Mouse (Mus musculus) gastrocnemius, postnatal 14 days (tissue): ENCODE measurements around the gene Haus5. TPM values are rescaled to one million over a fixed set of nuclear protein-coding genes. Genes with fewer than 3 reads are reported as not detected.

ENCODE experiments used
- DNase-seq: peaks from one replicate; pipeline ENCODE4 v3.0.0; 2021; ENCODE audit warnings: mixed read lengths
- intact Hi-C: fragments of 180-260 bp; cut with DNase I; formaldehyde crosslinking; loops from one replicate; pipeline ENCODE4 v1.15.1; 2025; ENCODE audit warnings: low total_unique reads
- long read RNA-seq, 2 experiments: library from polyadenylated mRNA; stranded (forward); transcript quantifications; one replicate each; pipeline ENCODE4 v2.0.0; 2021
- total RNA-seq, 2 experiments: library from RNA; stranded (reverse); gene quantifications; 2 replicates each; pipeline ENCODE4 v1.2.3; 2021

The Haus5 gene
- total RNA-seq = 1 to 10 TPM; 2.8 to 2.9 TPM
- long read RNA-seq, experiment 1, partial matches to known transcripts = 0 of 4 reads
- long read RNA-seq, experiment 1, other reads (novel, unspliced or antisense) = 2 of 4 reads
- long read RNA-seq, experiment 2, partial matches to known transcripts = 0 of 2 reads
- long read RNA-seq, experiment 2, other reads (novel, unspliced or antisense) = 1 of 2 reads

DNA sequence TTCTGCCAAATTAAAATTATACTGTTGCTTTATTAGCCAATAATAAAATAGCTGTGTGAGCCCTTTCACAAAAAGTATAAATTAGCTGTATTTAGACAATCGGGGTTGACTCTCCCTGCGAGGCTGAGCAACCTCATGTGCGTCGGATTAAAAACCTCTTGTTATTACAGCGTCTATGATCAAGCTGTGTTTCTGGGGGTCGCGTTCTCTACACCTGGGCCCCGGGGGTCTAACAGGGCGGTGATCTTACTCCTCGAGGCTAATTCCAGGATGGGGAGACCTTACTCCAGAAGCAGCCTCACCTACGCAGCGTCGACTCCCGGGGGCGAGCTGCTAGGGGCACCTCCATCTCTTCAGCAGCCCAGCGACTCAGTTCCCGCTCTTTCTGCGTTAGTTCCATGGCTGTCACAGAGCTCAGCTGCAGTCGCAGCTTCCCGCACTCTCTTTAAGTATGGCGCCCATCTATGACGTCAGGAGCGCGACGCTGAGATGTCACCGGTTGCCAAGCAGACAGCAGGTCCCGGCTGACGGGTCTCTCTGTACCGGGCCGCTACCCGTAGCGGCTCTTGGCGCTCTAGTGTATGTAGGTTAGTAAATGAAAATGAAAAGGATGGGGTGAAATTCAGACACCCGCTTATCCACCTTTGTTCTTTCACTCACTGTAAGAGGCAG, at the start of gene Haus5:
TSS of gene Haus5 (minus strand) at position 466 of the 672 bp plus-strand sequence.
- intact Hi-C loops = no loop called here
- peak; percentile 87 for DNase-seq

GRCm38 (mm10) chr7:30711942-30712341, 47.1 kb upstream of the Haus5 start, which contains the start of gene Atp4a:
TSS of gene Atp4a (plus strand) at chr7:30712209.
- intact Hi-C loops = no loop called here
- no peak for DNase-seq

DNA sequence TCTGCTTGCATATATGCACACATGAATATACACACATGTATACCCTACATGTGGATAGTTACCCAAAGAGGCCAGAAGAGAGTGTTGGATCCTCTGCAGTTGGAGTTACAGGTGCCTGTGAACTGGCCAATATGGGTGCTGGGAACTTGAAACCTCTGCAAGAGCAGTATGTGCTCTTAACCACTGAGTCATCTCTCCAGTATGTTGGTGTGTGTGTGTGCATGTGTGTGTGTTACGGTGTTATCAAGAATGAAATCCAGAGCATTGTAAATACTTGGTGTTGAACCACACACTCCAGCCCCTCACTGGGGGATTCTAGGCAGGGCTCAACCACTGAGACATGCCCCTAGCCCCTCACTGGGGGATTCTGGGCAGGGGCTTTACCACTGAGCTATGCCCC, 42.6 kb upstream of the Haus5 start:
- no peak for DNase-seq
- intact Hi-C loops = no loop called here

DNA sequence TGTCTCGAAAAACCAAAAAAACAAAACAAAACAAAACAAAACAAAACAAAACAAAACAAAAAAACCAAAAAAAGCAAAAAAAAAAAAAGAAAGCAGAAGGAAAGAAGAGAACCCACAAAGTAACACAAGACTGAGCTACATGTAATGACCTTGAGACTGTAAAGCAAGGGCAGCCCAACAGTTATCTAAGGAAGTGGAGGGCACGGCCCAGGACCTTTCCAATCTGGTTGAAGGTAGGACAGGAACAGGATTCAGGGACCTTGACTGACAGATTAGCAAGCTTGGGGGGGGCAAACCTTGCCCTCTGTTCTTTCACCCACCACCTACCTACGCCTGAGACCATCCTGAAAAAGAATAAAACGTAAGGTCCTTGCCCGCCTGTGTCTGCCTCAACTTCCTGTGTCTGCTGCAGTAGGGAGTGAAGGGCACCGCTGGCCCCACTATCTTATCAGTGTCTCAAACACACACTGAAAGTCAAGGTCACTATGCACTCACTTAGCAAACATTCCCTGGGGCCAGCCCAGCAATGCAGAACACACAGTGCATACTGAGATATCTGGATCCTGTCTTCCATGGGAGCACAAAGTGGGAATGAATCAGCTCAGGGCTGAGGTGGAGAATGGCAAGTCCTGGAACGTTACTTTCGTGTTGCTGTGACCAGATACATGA, 41.6 kb upstream of the Haus5 start:
- intact Hi-C loops = no loop called here
- no peak for DNase-seq

GRCm38 (mm10) chr7:30698589-30698988, 33.8 kb upstream of the Haus5 start, which contains the start of gene 2200002J24Rik:
TSS of gene 2200002J24Rik (plus strand) at chr7:30698926.
- intact Hi-C loops = no loop called here
- DNase-seq = no peak

- intact Hi-C loops = no loop called here
- DNase-seq = no peak
Measured at GRCm38 (mm10) chr7:30698101-30698500, 33.3 kb upstream of the Haus5 start.

- intact Hi-C loops = no loop called here
- DNase-seq = no peak
Measured at GRCm38 (mm10) chr7:30688325-30688724, 23.5 kb upstream of the Haus5 start.

DNA sequence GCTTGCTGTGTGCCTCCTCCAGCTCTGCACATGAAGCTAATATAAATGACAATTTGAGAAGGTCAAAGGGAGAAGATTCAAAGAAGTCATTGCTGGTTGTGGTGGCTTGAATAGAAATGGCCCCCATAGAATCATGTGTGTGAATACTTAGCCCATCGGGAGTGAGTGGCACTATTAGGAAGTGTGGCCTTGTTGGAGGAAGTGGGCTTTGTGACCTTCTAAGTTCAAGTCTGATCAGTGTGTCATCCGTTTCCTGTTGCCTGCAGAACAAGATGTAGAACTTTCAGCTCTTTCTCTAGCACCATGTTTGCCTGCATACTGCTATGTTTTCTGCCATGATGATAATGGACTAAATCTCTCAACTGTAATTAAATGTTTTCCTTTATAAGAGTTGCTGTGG, 18.6 kb upstream of the Haus5 start:
- intact Hi-C loops = no loop called here
- DNase-seq = no peak

DNA sequence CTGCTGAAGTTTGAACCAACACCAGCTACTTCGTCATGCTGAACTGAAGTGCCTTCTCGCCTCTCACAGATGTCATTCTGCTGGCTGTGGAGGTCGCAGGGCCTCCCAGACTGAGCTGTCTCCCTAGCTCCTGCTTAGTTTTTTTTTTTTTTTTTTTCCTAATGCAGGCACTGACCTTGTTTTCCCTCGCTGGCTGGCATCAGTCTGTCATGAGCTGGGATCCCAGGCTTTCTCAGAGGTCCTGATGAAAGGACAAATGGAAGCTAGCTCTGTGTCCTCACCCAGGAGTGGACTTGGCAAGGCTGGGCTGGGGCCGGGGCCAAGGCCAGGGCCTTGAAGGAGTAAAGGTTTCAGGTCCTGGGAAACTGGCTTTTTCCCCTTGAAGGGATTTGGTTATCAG, 17.1 kb upstream of the Haus5 start:
- intact Hi-C loops = no loop called here
- DNase-seq = peak; percentile 20

- DNase-seq = peak; percentile 28
Measured at GRCm38 (mm10) chr7:30678263-30678975, 13.6 kb upstream of the Haus5 start.

GRCm38 (mm10) chr7:30671480-30671879, 6.7 kb upstream of the Haus5 start, which contains the start of gene Pmis2:
TSS of gene Pmis2 (minus strand) at chr7:30671605.
- intact Hi-C loops = no loop called here

More at GRCm38 (mm10) chr7:30678263-30678975, 13.6 kb upstream of the Haus5 start:
- intact Hi-C loops = no loop called here

DNA sequence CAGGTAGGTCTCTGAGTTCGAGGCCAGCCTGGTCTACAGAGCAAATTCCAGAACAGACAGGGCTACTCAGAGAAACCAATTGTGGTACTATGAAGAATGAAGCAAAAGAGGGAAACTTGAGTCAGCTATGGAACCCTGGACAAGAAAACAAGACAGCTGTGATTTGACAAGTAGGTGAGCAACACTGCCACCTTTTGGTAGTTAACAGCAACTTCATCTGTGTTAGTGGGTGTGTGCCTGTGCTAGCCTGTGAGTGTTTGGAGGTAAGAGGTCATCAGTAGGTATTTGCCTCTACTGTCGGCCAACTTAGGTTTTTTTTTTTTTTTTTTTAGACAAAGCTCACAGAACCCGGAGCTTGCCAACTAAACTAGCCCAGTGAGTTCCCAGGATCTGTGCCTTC, 4.4 kb upstream of the Haus5 start:
- no peak for DNase-seq
- intact Hi-C loops = no loop called here

More at GRCm38 (mm10) chr7:30671480-30671879, 6.7 kb upstream of the Haus5 start, which contains the start of gene Pmis2:
- DNase-seq = no peak

GRCm38 (mm10) chr7:30665321-30665720, 527 bp upstream of the Haus5 start:
- no peak for DNase-seq
- intact Hi-C loops = no loop called here

DNA sequence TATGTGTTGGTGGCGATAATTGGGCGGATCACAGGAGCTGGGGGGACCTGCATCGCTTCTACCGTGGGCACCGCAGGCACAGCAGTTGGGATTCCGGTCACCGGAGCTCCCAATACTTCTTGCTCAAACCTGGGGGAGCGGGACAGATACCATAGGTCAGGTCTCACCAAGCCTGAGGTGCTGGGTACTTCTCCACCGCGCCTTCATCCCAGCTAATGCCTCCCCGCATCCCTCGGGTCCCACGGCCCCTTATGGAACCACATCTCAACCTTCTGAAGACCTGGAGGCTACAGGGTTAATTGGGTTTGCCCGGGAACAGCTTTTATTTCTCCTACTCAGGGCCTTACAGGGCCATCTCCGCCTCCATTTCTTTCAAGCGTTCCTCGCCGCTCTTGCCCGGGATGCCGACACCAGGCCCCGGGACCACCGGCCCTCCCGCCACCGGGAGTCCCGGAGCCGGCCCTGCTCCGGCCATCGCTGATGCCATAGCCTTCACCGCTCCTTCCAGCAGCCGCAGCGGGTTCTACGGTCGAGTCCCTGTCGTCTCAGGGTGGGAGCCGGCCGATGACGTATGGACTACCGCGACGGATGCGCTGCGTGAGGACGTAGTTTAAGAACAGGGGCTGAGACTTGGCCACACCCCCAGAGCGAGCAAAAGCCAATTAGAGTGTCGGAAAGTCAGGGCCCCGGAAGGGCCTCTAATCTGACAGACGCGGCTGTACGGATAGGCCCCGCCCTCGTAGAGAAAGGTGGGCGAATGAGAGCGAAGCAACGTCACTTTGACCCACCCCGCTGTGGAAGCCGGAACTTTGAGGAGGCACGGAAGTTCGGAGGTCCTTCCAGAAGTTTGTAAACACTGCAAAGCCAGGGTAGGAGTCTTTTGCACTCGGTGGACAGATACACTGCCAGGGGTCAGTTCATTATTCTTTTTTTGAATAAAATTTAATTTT, 14.9 kb downstream of the Haus5 start, which contains the start of gene Rbm42:
TSS of gene Rbm42 (minus strand) at position 727 of the 950 bp plus-strand sequence.
- intact Hi-C loops = no loop called here
- DNase-seq = peak; percentile 99

DNA sequence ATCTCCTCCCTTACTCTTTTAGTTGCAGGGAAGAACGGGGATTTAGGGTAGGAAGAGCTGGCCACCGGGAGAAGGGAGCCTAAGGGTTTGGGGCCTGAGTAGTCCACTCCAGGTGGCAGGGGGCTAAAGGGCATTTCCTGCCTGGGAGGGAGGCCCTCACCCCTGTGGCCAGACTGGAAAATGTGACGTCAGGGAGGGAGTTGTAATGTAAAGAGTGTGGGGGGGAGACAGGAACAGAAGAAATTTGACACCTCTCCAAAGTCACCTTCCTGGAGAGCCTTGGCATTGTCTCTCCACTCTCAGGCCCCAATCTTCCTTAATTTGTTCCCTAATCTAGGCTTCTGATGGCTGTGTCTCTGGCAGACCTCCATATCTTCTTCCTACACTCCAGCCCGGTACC, 25.7 kb downstream of the Haus5 start:
- no peak for DNase-seq

DNA sequence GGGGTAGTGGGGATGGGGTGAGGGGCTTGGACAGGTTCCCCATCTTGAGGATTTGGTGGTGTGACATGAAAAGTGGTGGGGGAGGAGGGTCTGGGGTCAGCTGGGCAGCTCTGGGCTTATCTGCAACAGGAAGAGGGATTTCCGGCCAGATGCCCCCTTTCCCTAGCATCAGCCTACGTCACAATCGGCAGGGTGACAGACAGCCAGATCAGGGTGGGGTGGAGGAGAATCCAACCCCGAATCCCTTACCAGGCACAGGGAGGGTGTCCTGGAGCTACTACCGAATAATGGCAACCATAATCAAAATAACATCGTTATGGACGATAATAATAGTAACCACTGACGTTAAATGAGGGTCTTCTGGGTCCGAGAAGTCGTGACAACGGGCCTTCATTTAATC, 28.4 kb downstream of the Haus5 start:
- no peak for DNase-seq
- intact Hi-C loops = no loop called here

More for the DNA sequence above, 25.7 kb downstream of the Haus5 start:
- intact Hi-C loops = no loop called here

DNA sequence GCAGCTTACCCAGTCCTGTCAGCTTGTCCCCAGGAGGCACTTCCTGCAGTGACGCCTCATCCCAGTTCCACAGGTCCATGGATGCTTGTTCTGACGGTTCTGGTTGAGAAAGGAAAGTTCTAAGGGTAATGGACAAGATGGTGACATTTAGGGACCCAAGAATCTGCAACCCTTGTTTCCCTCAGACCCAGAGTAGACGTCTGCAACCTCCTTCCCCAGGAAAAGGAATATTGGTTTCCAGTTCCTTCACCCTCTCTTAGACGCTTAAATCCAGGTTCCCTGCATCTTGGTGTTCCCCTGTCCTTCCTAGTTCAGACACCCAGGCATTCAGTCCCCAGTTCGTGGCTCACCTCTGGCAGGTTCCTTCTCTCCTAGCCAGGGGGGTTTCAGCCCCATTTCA, 29.0 kb downstream of the Haus5 start, which contains the start of gene Etv2:
TSS of gene Etv2 (minus strand) at position 101 of the 400 bp plus-strand sequence.
- intact Hi-C loops = no loop called here
- no peak for DNase-seq

GRCm38 (mm10) chr7:30634621-30635020, 30.2 kb downstream of the Haus5 start:
- intact Hi-C loops = no loop called here
- DNase-seq = peak; percentile 30
